Mouse (Mus musculus) heart, embryonic 15.5 days (tissue): ENCODE results near the gene Slc6a1. TPM values are rescaled to one million over a fixed set of nuclear protein-coding genes. Genes with fewer than 3 reads are reported as not detected.

ENCODE experiments used
- ATAC-seq: fragments of 200-750 bp; cut with Nextera tagmentation; replicated peaks from 2 replicates; pipeline ENCODE4 v1.8.0; 2017; ENCODE audit warnings: low read depth, moderate TSS enrichment; ENCODE audit not compliant: insufficient number of reproducible peaks, insufficient read depth, low FRiP score
- H3K27ac ChIP-seq: fragments of 300-500 bp; sonication (generic); 2 replicates; pipeline ENCODE4 v1.5.1; 2015; ENCODE audit warnings: mild to moderate bottlenecking, inconsistent platforms
- H3K27me3 ChIP-seq: fragments of 300-500 bp; sonication (generic); 2 replicates; pipeline ENCODE4 v1.6.1; 2015; ENCODE audit warnings: inconsistent platforms
- H3K36me3 ChIP-seq: fragments of 300-500 bp; sonication (generic); 2 replicates; pipeline ENCODE4 v1.6.1; 2015; ENCODE audit warnings: mild to moderate bottlenecking, inconsistent platforms
- H3K4me1 ChIP-seq: fragments of 300-500 bp; sonication (generic); replicated peaks from 2 replicates; pipeline ENCODE4 v1.6.1; 2015; ENCODE audit warnings: inconsistent platforms
- H3K4me2 ChIP-seq: fragments of 300-500 bp; sonication (generic); 2 replicates; pipeline ENCODE4 v1.6.1; 2015; ENCODE audit warnings: inconsistent platforms, mild to moderate bottlenecking, moderate library complexity
- H3K4me3 ChIP-seq: fragments of 300-500 bp; sonication (generic); 2 replicates; pipeline ENCODE4 v1.5.1; 2015; ENCODE audit warnings: mild to moderate bottlenecking, inconsistent platforms
- H3K9ac ChIP-seq: fragments of 300-500 bp; sonication (generic); 2 replicates; pipeline ENCODE4 v1.6.1; 2015; ENCODE audit warnings: mild to moderate bottlenecking, inconsistent platforms
- H3K9me3 ChIP-seq: fragments of 300-500 bp; sonication (generic); replicated peaks from 2 replicates; pipeline ENCODE4 v1.6.1; 2016; ENCODE audit warnings: inconsistent platforms
- WGBS: fragments of 180-500 bp; shearing (Covaris S2); methylation state at CpG from one replicate; pipeline ENCODE4 v1.1.7; 2015; ENCODE audit warnings: mixed read lengths; 5-methylcytosine and 5-hydroxymethylcytosine counted together
- polyA plus RNA-seq: library from polyadenylated mRNA; unstranded; fragments of >200 nt; fragmentation: Nextera tagmentation; extraction: Ambion mirVana; gene quantifications from 2 replicates; pipeline ENCODE4 v1.2.1, GENCODE M21; 2015

Gene Slc6a1
- polyA plus RNA-seq, 1 experiment from 2014 or later: 0.16 TPM

GRCm38 (mm10) chr6:114267979-114268378 lies 14.5 kb upstream of the Slc6a1 start:
- peaks cover 20% of the 10 kb centered on the region for H3K4me1 ChIP-seq
- ATAC-seq: no peak
- 38% methylated on average over 4 of the region's 4 CpGs for WGBS
- peaks cover 49% of the 10 kb centered on the region for H3K27me3 ChIP-seq
- no peak overlapping the region for H3K27ac ChIP-seq
- H3K4me2 ChIP-seq: no peak overlapping the region
- no peaks in the 10 kb centered on the region for H3K9me3 ChIP-seq
- no peak overlapping the region for H3K9ac ChIP-seq
- H3K36me3 ChIP-seq: no peaks in the 10 kb centered on the region
- H3K4me3 ChIP-seq: no peak overlapping the region

GRCm38 (mm10) chr6:114269589-114269988 lies 12.8 kb upstream of the Slc6a1 start:
- no peak overlapping the region for H3K4me2 ChIP-seq
- no peaks in the 10 kb centered on the region for H3K9me3 ChIP-seq
- peaks cover 19% of the 10 kb centered on the region for H3K4me1 ChIP-seq
- no peaks in the 10 kb centered on the region for H3K36me3 ChIP-seq
- no peak for ATAC-seq
- 71% methylated on average over 2 of the region's 2 CpGs for WGBS
- peaks cover 63% of the 10 kb centered on the region for H3K27me3 ChIP-seq
- H3K27ac ChIP-seq: no peak overlapping the region
- H3K4me3 ChIP-seq: no peak overlapping the region
- no peak overlapping the region for H3K9ac ChIP-seq

GRCm38 (mm10) chr6:114270799-114271198 lies 11.6 kb upstream of the Slc6a1 start:
- peaks cover 61% of the 10 kb centered on the region for H3K27me3 ChIP-seq
- no peaks in the 10 kb centered on the region for H3K9me3 ChIP-seq
- H3K4me3 ChIP-seq: no peak overlapping the region
- no peak for ATAC-seq
- no peak overlapping the region for H3K27ac ChIP-seq
- no peak overlapping the region for H3K9ac ChIP-seq
- WGBS: 63% methylated on average over 5 of the region's 5 CpGs
- H3K36me3 ChIP-seq: no peaks in the 10 kb centered on the region
- no peak overlapping the region for H3K4me2 ChIP-seq
- H3K4me1 ChIP-seq: peaks cover 16% of the 10 kb centered on the region

DNA sequence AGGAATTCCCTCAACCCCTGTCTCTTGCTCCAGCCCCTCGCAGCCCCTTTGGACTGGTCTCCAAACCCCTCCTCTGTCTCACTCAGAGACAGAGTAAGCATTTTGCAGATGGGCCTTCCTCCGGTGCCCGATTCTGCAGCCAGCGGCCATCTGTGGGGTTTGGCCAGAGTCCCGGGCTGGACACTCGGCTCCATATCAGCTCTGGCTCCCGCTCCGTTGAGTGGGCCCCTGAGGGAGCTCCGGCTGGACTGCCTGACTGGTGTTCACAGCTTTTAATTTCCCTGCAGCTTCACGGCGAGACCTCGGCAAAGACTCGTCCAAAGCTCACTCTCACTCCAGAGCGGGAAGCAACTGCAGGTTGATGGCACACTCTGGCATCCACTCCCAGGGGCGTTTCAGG lies 10.2 kb upstream of the Slc6a1 start:
- WGBS: 40% methylated on average over 15 of the region's 15 CpGs
- H3K27ac ChIP-seq: no peak overlapping the region
- peaks cover 70% of the 10 kb centered on the region for H3K27me3 ChIP-seq

GRCm38 (mm10) chr6:114273997-114274728 lies 8.3 kb upstream of the Slc6a1 start:
- H3K4me3 ChIP-seq: no peak overlapping the region
- H3K9me3 ChIP-seq: no peaks in the 10 kb centered on the region
- 0 out of 2 replicates have a peak, but pooled peaks have one; percentile 19 for ATAC-seq
- H3K9ac ChIP-seq: no peak overlapping the region
- H3K4me1 ChIP-seq: peaks cover 16% of the 10 kb centered on the region
- peaks cover 71% of the 10 kb centered on the region for H3K27me3 ChIP-seq
- no peak overlapping the region; the same call in 1 of the 2 replicates for H3K27ac ChIP-seq
- H3K4me2 ChIP-seq: no peak overlapping the region
- WGBS: 37% methylated on average over 14 of the region's 14 CpGs
- no peaks in the 10 kb centered on the region for H3K36me3 ChIP-seq

More for the DNA sequence above, 10.2 kb upstream of the Slc6a1 start:
- Histone ChIP-seq H3K4me3 (no peak overlapping the region), H3K4me2 (no peak overlapping the region), H3K9ac (no peak overlapping the region), H3K36me3 (no peaks in the 10 kb centered on the region), H3K9me3 (no peaks in the 10 kb centered on the region), H3K4me1 (peaks cover 16% of the 10 kb centered on the region)
- ATAC-seq: no peak

- Histone ChIP-seq H3K4me1 (peaks cover 16% of the 10 kb centered on the region), H3K27me3 (peaks cover 73% of the 10 kb centered on the region), H3K4me2 (no peak overlapping the region), H3K4me3 (no peak overlapping the region), H3K9me3 (no peaks in the 10 kb centered on the region), H3K27ac (no peak overlapping the region), H3K9ac (no peak overlapping the region), H3K36me3 (no peaks in the 10 kb centered on the region)
- ATAC-seq: no peak
- WGBS: 61% methylated on average over 8 of the region's 8 CpGs
Observed at GRCm38 (mm10) chr6:114275800-114276199, 6.6 kb upstream of the Slc6a1 start.

- Histone ChIP-seq H3K9me3 (no peaks in the 10 kb centered on the region), H3K27ac (no peak overlapping the region), H3K36me3 (no peaks in the 10 kb centered on the region), H3K4me1 (peaks cover 2% of the 10 kb centered on the region; the same call in 1 of the 2 replicates), H3K4me2 (no peak overlapping the region), H3K9ac (no peak overlapping the region), H3K4me3 (no peak overlapping the region), H3K27me3 (peaks cover 89% of the 10 kb centered on the region)
- WGBS: 21% methylated on average over 8 of the region's 8 CpGs
- no peak for ATAC-seq
Observed at GRCm38 (mm10) chr6:114283278-114283770, 889 bp downstream of the Slc6a1 start.

GRCm38 (mm10) chr6:114283927-114284703 lies 1.7 kb downstream of the Slc6a1 start:
- no peaks in the 10 kb centered on the region for H3K9me3 ChIP-seq
- no peak overlapping the region for H3K27ac ChIP-seq
- peaks cover 91% of the 10 kb centered on the region for H3K27me3 ChIP-seq
- WGBS: 54% methylated on average over 10 of the region's 10 CpGs
- no peak overlapping the region for H3K4me2 ChIP-seq
- no peak overlapping the region for H3K4me3 ChIP-seq
- H3K4me1 ChIP-seq: peaks cover 2% of the 10 kb centered on the region; the same call in 1 of the 2 replicates
- ATAC-seq: no peak
- no peak overlapping the region for H3K9ac ChIP-seq
- no peaks in the 10 kb centered on the region for H3K36me3 ChIP-seq

DNA sequence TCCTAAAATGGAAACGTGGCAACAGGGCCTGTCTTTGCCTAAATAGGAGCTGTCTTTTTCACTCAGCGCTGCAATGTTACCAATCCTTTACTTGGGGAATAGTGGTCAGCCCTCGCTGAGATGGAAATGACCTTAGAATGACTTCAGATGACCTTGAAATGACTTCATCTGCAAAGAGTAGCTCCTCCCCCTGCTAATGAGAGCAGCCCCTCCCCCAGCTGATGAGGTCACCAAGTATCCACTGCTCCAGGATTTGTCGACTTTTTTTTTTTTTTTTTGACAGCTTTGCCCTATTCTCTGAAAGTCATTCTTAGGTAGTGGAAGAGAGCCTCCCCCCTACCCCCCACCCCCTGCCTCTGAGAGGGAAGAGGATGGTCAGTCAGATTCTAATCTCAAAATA lies 3.0 kb downstream of the Slc6a1 start:
- H3K4me3 ChIP-seq: no peak overlapping the region
- no peak overlapping the region for H3K9ac ChIP-seq
- peaks cover 2% of the 10 kb centered on the region; the same call in 1 of the 2 replicates for H3K4me1 ChIP-seq
- WGBS: 29% methylated on average over 4 of the region's 4 CpGs
- H3K27me3 ChIP-seq: peaks cover 94% of the 10 kb centered on the region
- H3K4me2 ChIP-seq: no peak overlapping the region
- no peaks in the 10 kb centered on the region for H3K9me3 ChIP-seq
- H3K27ac ChIP-seq: no peak overlapping the region
- no peaks in the 10 kb centered on the region for H3K36me3 ChIP-seq
- ATAC-seq: no peak

- Histone ChIP-seq H3K27ac (no peak overlapping the region), H3K27me3 (peaks cover 84% of the 10 kb centered on the region), H3K4me1 (no peaks in the 10 kb centered on the region), H3K9me3 (no peaks in the 10 kb centered on the region), H3K9ac (no peak overlapping the region), H3K4me3 (no peak overlapping the region), H3K36me3 (no peaks in the 10 kb centered on the region), H3K4me2 (no peak overlapping the region)
- ATAC-seq: no peak
- 32% methylated on average over 7 of the region's 7 CpGs for WGBS
Observed at GRCm38 (mm10) chr6:114289106-114289505, 6.7 kb downstream of the Slc6a1 start.

DNA sequence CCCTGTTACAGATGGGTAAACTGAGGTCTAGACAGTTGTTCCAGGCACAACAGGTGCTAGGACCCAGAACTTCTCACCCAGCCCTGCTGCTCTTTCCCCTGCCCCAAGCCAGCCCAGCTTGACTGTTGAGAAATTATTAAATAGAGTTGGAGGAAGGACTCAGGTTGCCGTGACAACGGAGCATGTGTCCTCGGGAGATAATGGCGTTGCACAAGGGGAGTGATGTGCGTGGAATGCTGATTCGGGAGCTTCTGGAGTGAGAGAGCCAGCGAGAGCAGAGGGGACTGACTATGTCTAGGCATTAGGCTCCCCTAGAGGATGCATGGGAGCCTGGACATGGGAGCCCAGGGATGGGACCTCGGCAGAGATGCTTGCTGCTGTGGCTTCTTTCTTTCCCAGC lies 7.7 kb downstream of the Slc6a1 start:
- Histone ChIP-seq H3K9me3 (no peaks in the 10 kb centered on the region), H3K36me3 (no peaks in the 10 kb centered on the region), H3K4me3 (no peak overlapping the region), H3K9ac (no peak overlapping the region), H3K27ac (no peak overlapping the region), H3K4me2 (no peak overlapping the region), H3K27me3 (peaks cover 74% of the 10 kb centered on the region), H3K4me1 (no peaks in the 10 kb centered on the region)
- ATAC-seq: no peak
- 49% methylated on average over 8 of the region's 8 CpGs for WGBS
